Mouse (Mus musculus) heart, embryonic 11.5 days (tissue): ENCODE data around the gene Hoxa2. TPM values are rescaled to one million over a fixed set of nuclear protein-coding genes. Genes with fewer than 3 reads are reported as not detected.

Experiments
- ATAC-seq: fragments of 200-750 bp; cut with Nextera tagmentation; replicated peaks from 2 replicates; pipeline ENCODE4 v1.8.0; 2017; ENCODE audit warnings: moderate library complexity; ENCODE audit not compliant: insufficient number of reproducible peaks, low FRiP score, low TSS enrichment
- H3K27ac ChIP-seq: fragments of 300-500 bp; sonication (generic); 2 replicates; pipeline ENCODE4 v1.5.1; 2014; ENCODE audit warnings: mild to moderate bottlenecking, low read depth, low read length
- H3K27me3 ChIP-seq: fragments of 300-500 bp; sonication (generic); 2 replicates; pipeline ENCODE4 v1.6.1; 2014; ENCODE audit warnings: mild to moderate bottlenecking, low read length, mixed read lengths; ENCODE audit not compliant: control insufficient read depth, insufficient read depth
- H3K36me3 ChIP-seq: fragments of 300-500 bp; sonication (generic); 2 replicates; pipeline ENCODE4 v1.6.1; 2014; ENCODE audit warnings: mild to moderate bottlenecking, low read length, moderate library complexity, mixed read lengths; ENCODE audit not compliant: control insufficient read depth, insufficient read depth
- H3K4me1 ChIP-seq: fragments of 300-500 bp; sonication (generic); 2 replicates; pipeline ENCODE4 v1.6.1; 2014; ENCODE audit warnings: low read length; ENCODE audit not compliant: control insufficient read depth, insufficient read depth
- H3K4me2 ChIP-seq: fragments of 300-500 bp; sonication (generic); 2 replicates; pipeline ENCODE4 v1.6.1; 2014; ENCODE audit warnings: mild to moderate bottlenecking, moderate library complexity
- H3K4me3 ChIP-seq: fragments of 300-500 bp; sonication (generic); 2 replicates; pipeline ENCODE4 v1.5.1; 2014; ENCODE audit warnings: low read depth, low read length
- H3K9ac ChIP-seq: fragments of 300-500 bp; sonication (generic); 2 replicates; pipeline ENCODE4 v1.6.1; 2014; ENCODE audit warnings: mild to moderate bottlenecking, low read depth, low read length, moderate library complexity
- H3K9me3 ChIP-seq: fragments of 300-500 bp; sonication (generic); replicated peaks from 2 replicates; pipeline ENCODE4 v1.6.1; 2016; ENCODE audit warnings: low read length; ENCODE audit not compliant: control insufficient read depth
- WGBS: fragments of 180-500 bp; shearing (Covaris S2); extraction: QIAGEN DNeasy Blood & Tissue Kit; methylation state at CpG from one replicate; pipeline ENCODE4 v1.1.7; 2014; ENCODE audit not compliant: insufficient replicate concordance; 5-methylcytosine and 5-hydroxymethylcytosine counted together
- polyA plus RNA-seq: library from polyadenylated mRNA; unstranded; fragments of >200 nt; fragmentation: Nextera tagmentation; extraction: Ambion mirVana; gene quantifications from 2 replicates; pipeline ENCODE4 v1.2.1, GENCODE M21; 2014

Hoxa2 gene
- polyA plus RNA-seq, result 3.5 and 3.6 TPM in 2 replicates

- peak within 1 kb of the TSS; percentile 32 for H3K4me3 ChIP-seq
- H3K4me2 ChIP-seq, result peak within 1 kb of the TSS; percentile 49
- peak within 1 kb of the TSS; percentile 58 for H3K9ac ChIP-seq
- no peak for ATAC-seq
- H3K27me3 ChIP-seq, result peaks cover 89% of the 10 kb centered on the region
- H3K36me3 ChIP-seq, result no peaks in the 10 kb centered on the region
- peaks cover under 1% of the 10 kb centered on the region; the same call in 1 of the 2 replicates for H3K4me1 ChIP-seq
- no peaks in the 10 kb centered on the region for H3K9me3 ChIP-seq
- under 1% methylated on average over 25 of the region's 25 CpGs for WGBS
- peak within 1 kb of the TSS; percentile 37 for H3K27ac ChIP-seq
Observed at GRCm38 (mm10) chr6:52164626-52165440, at the start of gene Hoxa2. TSS of gene Hoxa2 (minus strand) at chr6:52164831.

DNA sequence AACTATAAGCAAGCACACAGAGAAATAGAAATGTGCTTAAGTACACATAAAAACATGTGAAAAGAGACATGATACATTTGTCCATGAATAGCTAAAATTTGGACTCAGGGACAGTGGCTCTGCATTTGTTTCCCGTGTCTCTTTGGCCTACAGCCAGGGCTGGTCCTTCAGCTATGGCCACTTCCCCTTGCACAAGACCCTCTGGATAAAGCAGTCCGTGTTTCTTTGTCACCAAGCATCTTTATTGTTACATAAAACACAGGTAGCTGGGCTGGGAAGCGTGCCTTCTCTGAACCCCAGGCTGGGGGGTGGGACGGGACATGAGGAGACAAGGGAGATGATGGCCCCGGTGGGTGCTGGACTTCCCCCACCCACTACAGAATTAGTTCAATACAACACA, 49.6 kb upstream of the Hoxa2 start:
- no peak for ATAC-seq
- H3K27ac ChIP-seq, result no peak overlapping the region
- WGBS, result 12% methylated on average over 5 of the region's 5 CpGs
- no peak overlapping the region for H3K9ac ChIP-seq
- H3K36me3 ChIP-seq, result no peaks in the 10 kb centered on the region
- no peak overlapping the region for H3K4me2 ChIP-seq
- H3K4me3 ChIP-seq, result no peak overlapping the region
- peaks cover 13% of the 10 kb centered on the region for H3K4me1 ChIP-seq
- no peaks in the 10 kb centered on the region for H3K9me3 ChIP-seq
- H3K27me3 ChIP-seq, result peaks cover 99% of the 10 kb centered on the region

DNA sequence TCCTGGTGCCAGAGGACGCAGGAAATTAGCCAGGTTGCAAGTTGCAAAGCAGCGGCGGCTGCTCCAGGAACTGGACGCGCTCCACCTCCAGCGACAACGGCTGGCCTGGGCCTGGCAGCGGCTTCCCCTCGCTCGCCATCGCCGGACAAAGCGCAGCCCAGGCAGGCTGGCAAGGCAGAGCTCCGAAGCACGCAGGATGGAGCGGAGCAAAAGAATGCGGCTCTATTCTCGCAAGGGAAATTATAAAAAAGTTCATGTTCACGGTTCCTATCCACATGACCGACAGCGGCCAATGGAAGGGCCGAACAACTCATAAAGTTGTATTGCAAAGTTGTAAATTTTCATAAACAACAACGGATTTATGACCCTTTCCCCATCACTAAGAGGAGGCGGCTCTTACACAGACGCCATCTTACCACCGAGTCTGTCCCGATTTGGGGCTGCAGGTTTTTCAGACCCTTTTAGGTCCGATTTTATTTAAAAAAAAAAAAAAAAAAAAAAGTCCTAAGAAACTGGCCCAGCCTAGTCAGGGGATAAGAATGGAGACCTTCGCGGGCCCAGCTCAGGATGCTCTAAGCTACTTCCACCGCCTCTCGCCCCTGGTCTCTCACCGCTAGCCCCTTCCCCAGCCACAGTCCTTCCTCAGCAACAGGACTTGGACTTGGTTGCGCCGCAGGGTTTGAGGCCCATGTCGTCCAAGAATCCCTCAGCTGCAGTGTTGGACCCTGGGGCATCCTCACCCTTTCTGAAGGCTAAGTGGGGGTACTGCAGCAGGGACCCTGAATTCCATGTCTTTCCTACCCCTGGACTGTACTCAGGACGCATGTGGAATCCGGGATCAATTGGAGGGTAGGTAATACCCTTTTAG, 48.7 kb upstream of the Hoxa2 start, which contains the start of the genes Hoxa3 and Gm28308:
Gene Hoxa3, minus strand, starts transcription at position 218 of the 868 bp plus-strand sequence.
Gene Gm28308, minus strand, starts transcription at position 221 of the 868 bp plus-strand sequence.
- peak within 1 kb of the TSS; percentile 26 for H3K4me3 ChIP-seq
- no peak within 1 kb of the TSS for H3K27ac ChIP-seq
- H3K4me1 ChIP-seq, result peaks cover 13% of the 10 kb centered on the region
- H3K36me3 ChIP-seq, result no peaks in the 10 kb centered on the region
- WGBS, result 2% methylated on average over 38 of the region's 38 CpGs
- peak within 1 kb of the TSS; percentile 40 for H3K4me2 ChIP-seq
- H3K27me3 ChIP-seq, result peaks cover 99% of the 10 kb centered on the region
- H3K9me3 ChIP-seq, result no peaks in the 10 kb centered on the region
- no peak within 1 kb of the TSS for H3K9ac ChIP-seq
- ATAC-seq, result no peak

GRCm38 (mm10) chr6:52212556-52213118, 48.0 kb upstream of the Hoxa2 start:
- Histone ChIP-seq H3K9ac (no peak overlapping the region), H3K4me1 (peaks cover 13% of the 10 kb centered on the region), H3K4me3 (peak overlapping the region; percentile 26), H3K36me3 (no peaks in the 10 kb centered on the region), H3K27me3 (peaks cover 99% of the 10 kb centered on the region), H3K27ac (no peak overlapping the region), H3K9me3 (no peaks in the 10 kb centered on the region), H3K4me2 (peak overlapping the region; percentile 40)
- no peak for ATAC-seq
- under 1% methylated on average over 22 of the region's 22 CpGs for WGBS

GRCm38 (mm10) chr6:52211961-52212360, 47.3 kb upstream of the Hoxa2 start:
- Histone ChIP-seq H3K4me3 (peak overlapping the region; percentile 21), H3K9ac (no peak overlapping the region), H3K4me1 (peaks cover 12% of the 10 kb centered on the region), H3K36me3 (no peaks in the 10 kb centered on the region), H3K4me2 (peak overlapping the region; percentile 24), H3K27me3 (peaks cover 99% of the 10 kb centered on the region), H3K9me3 (no peaks in the 10 kb centered on the region), H3K27ac (no peak overlapping the region)
- no peak for ATAC-seq
- 3% methylated on average over 13 of the region's 13 CpGs for WGBS

DNA sequence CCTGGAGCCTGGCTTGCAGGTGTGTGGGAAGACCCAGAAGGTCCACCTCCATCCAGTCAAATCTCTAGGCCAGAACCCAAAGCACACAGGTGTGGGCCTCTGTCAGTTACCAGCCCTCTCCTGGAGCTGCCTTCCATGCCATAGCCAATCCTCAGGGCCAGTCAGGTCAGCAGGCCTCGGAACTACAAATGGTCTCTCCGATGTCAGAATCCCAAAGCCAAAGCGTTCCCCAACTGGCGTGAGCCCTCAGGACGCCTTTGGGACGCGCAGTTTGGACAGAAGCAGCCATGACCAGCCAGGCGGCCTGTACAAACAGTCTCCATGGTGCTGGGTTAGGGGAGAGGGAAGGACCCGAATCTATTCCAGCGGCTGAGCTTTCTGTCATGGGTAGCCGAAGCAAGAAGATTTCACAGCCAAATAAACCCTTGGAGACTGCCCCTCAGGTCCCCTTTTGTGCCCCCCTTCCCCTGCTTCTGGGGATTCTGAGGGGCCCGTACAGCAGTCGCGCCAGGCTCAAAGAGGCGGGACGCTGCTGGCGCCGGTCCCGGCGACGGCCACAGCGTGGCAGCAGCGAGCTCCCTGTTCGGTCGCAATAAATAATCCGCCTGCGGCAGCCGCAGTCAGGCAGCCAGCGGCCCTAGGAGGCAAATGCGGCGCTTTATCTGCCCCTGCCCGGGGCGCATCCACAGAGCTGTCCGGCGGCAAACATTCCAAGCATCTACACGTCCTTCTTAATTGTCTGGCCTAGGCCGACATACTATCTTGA, 46.7 kb upstream of the Hoxa2 start:
- Histone ChIP-seq H3K36me3 (no peaks in the 10 kb centered on the region), H3K4me2 (peak overlapping the region; percentile 24), H3K4me1 (peaks cover 9% of the 10 kb centered on the region), H3K9ac (no peak overlapping the region), H3K4me3 (peak overlapping the region; percentile 21; the same call in 1 of the 2 replicates), H3K9me3 (no peaks in the 10 kb centered on the region), H3K27me3 (peaks cover 99% of the 10 kb centered on the region), H3K27ac (no peak overlapping the region)
- ATAC-seq, result 0 out of 2 replicates have a peak, but pooled peaks have one; percentile 23
- 2% methylated on average over 37 of the region's 37 CpGs for WGBS

GRCm38 (mm10) chr6:52209685-52210046, 45.0 kb upstream of the Hoxa2 start:
- ATAC-seq, result no peak
- Histone ChIP-seq H3K27ac (no peak overlapping the region), H3K4me1 (peaks cover 10% of the 10 kb centered on the region), H3K4me3 (no peak overlapping the region), H3K36me3 (no peaks in the 10 kb centered on the region), H3K4me2 (no peak overlapping the region), H3K27me3 (peaks cover 99% of the 10 kb centered on the region), H3K9ac (no peak overlapping the region), H3K9me3 (no peaks in the 10 kb centered on the region)
- WGBS, result 7% methylated on average over 12 of the region's 12 CpGs
